Mouse (Mus musculus) lung, postnatal 0 days (tissue): ENCODE measurements around the gene Nagk. TPM values are rescaled to one million over a fixed set of nuclear protein-coding genes. Genes with fewer than 3 reads are reported as not detected.
A peak's percentile ranks its signal among the peaks of the same experiment; 100 is the strongest.
"Not testable (repeated sequence)": the region's sequence is repeated elsewhere in the genome, so short reads cannot be mapped to it uniquely, and the experiment has no call there.

Experiments used
- ATAC-seq: fragments of 200-750 bp; cut with Nextera tagmentation; 2 replicates; pipeline ENCODE4 v1.8.0; 2017; ENCODE audit warnings: moderate library complexity
- DNase-seq: peaks from one replicate; pipeline ENCODE4 v3.0.0-alpha.2; 2016; ENCODE audit warnings: low spot score
- H3K27ac ChIP-seq: fragments of 300-500 bp; sonication (generic); 2 replicates; pipeline ENCODE4 v1.5.1; 2014; ENCODE audit warnings: antibody characterized with exemption, mild to moderate bottlenecking, low read length, mixed read lengths
- H3K27me3 ChIP-seq: fragments of 300-500 bp; sonication (generic); replicated peaks from 2 replicates; pipeline ENCODE4 v1.6.1; 2014; ENCODE audit warnings: low read length, mixed read lengths; ENCODE audit not compliant: insufficient read depth
- H3K36me3 ChIP-seq: fragments of 300-500 bp; sonication (generic); 2 replicates; pipeline ENCODE4 v1.6.1; 2014; ENCODE audit warnings: low read length, mixed read lengths; ENCODE audit not compliant: insufficient read depth
- H3K4me1 ChIP-seq: fragments of 300-500 bp; sonication (generic); 2 replicates; pipeline ENCODE4 v1.6.1; 2014; ENCODE audit warnings: antibody characterized with exemption, low read depth, low read length, mixed read lengths; ENCODE audit not compliant: insufficient read depth
- H3K4me2 ChIP-seq: fragments of 300-500 bp; sonication (generic); replicated peaks from 2 replicates; pipeline ENCODE4 v1.6.1; 2014; ENCODE audit warnings: low read depth, mild to moderate bottlenecking, low read length, moderate library complexity, mixed read lengths
- H3K4me3 ChIP-seq: fragments of 300-500 bp; sonication (generic); 2 replicates; pipeline ENCODE4 v1.5.1; 2014; ENCODE audit warnings: low read depth, low read length
- H3K9ac ChIP-seq: fragments of 300-500 bp; sonication (generic); replicated peaks from 2 replicates; pipeline ENCODE4 v1.6.1; 2014; ENCODE audit warnings: low read depth, mild to moderate bottlenecking
- H3K9me3 ChIP-seq: fragments of 300-500 bp; sonication (generic); 2 replicates; pipeline ENCODE4 v1.6.1; 2016; ENCODE audit warnings: low read length, mixed read lengths
- CTCF ChIP-seq: IDR thresholded peaks from 2 replicates; pipeline ENCODE4 v1.5.1; 2016; ENCODE audit warnings: antibody characterized with exemption, mild to moderate bottlenecking
- EP300 ChIP-seq: IDR thresholded peaks from 2 replicates; pipeline ENCODE4 v1.6.1; 2016; ENCODE audit warnings: antibody characterized with exemption, mild to moderate bottlenecking, control low read depth
- WGBS: fragments of 180-500 bp; shearing (Covaris S2); extraction: QIAGEN DNeasy Blood & Tissue Kit; methylation state at CpG from one replicate; pipeline ENCODE4 v1.1.7; 2014; 5-methylcytosine and 5-hydroxymethylcytosine counted together
- polyA plus RNA-seq: library from polyadenylated mRNA; unstranded; fragments of >200 nt; fragmentation: Nextera tagmentation; extraction: Ambion mirVana; gene quantifications from 2 replicates; pipeline ENCODE4 v1.2.1, GENCODE M21; 2015

Nagk gene
- polyA plus RNA-seq, 1 experiment from 2014 or later, result 69.4 TPM

- no peak for ATAC-seq
- no peaks in the 10 kb centered on the region for H3K36me3 ChIP-seq
- H3K4me2 ChIP-seq, result no peak overlapping the region
- no peaks in the 10 kb centered on the region for H3K9me3 ChIP-seq
- no peak overlapping the region for H3K4me3 ChIP-seq
- no peaks in the 10 kb centered on the region for H3K27me3 ChIP-seq
- no peaks in the 10 kb centered on the region for H3K4me1 ChIP-seq
- no peak overlapping the region for H3K27ac ChIP-seq
- H3K9ac ChIP-seq, result no peak overlapping the region
- WGBS, result 41% methylated on average over 2 of the region's 2 CpGs
- no peak for DNase-seq
- TF ChIP-seq EP300, result no peak
These were observed 27.1 kb downstream of the Nagk start for GRCm38 (mm10) chr6:83821856-83822255.

- no peaks in the 10 kb centered on the region for H3K36me3 ChIP-seq
- H3K4me1 ChIP-seq, result no peaks in the 10 kb centered on the region
- no peaks in the 10 kb centered on the region for H3K9me3 ChIP-seq
- H3K4me2 ChIP-seq, result peak overlapping the region; percentile 85
- H3K27ac ChIP-seq, result peak overlapping the region; percentile 66
- ATAC-seq (peak; percentile 52), DNase-seq (no peak)
- 2% methylated on average over 32 of the region's 35 CpGs for WGBS
- H3K27me3 ChIP-seq, result no peaks in the 10 kb centered on the region
- H3K9ac ChIP-seq, result peak overlapping the region; percentile 46
- H3K4me3 ChIP-seq, result peak overlapping the region; percentile 59
- no peak for TF ChIP-seq EP300
- TF ChIP-seq CTCF, result no peak
These were observed 36.3 kb downstream of the Nagk start for GRCm38 (mm10) chr6:83830941-83831605.

- peak within 1 kb of the TSS; percentile 66 for H3K27ac ChIP-seq
- peak within 1 kb of the TSS; percentile 46 for H3K9ac ChIP-seq
- no peaks in the 10 kb centered on the region for H3K9me3 ChIP-seq
- no peaks in the 10 kb centered on the region for H3K36me3 ChIP-seq
- peak within 1 kb of the TSS; percentile 59 for H3K4me3 ChIP-seq
- H3K4me2 ChIP-seq, result peak within 1 kb of the TSS; percentile 85
- no peaks in the 10 kb centered on the region for H3K4me1 ChIP-seq
- H3K27me3 ChIP-seq, result no peaks in the 10 kb centered on the region
- ATAC-seq, result peak; percentile 99
- DNase-seq, result peak; percentile 100
- WGBS, result under 1% methylated on average over 37 of the region's 37 CpGs
- TF ChIP-seq EP300, result peak; percentile 40; the same call in 1 of the 2 replicates
- peak; percentile 57 for TF ChIP-seq CTCF
These were observed 36.9 kb downstream of the Nagk start, which contains the start of gene Paip2b for GRCm38 (mm10) chr6:83831606-83832123. Gene Paip2b, minus strand, starts transcription at chr6:83831741.

GRCm38 (mm10) chr6:83832393-83832792 lies 37.6 kb downstream of the Nagk start:
- H3K36me3 ChIP-seq, ATAC-seq, H3K9ac ChIP-seq, H3K27me3 ChIP-seq, H3K9me3 ChIP-seq, H3K4me1 ChIP-seq, DNase-seq: not testable (repeated sequence)
- Histone ChIP-seq H3K4me3 (peak overlapping the region; percentile 14; the same call in 1 of the 2 replicates), H3K27ac (0 out of 2 replicates have a peak overlapping the region, but pooled peaks have one; percentile 12), H3K4me2 (peak overlapping the region; percentile 42; the same call in 1 of the 2 replicates)
- WGBS, result 61% methylated on average over 1 of the region's 1 CpGs

- no peak for ATAC-seq
- H3K9me3 ChIP-seq, result no peaks in the 10 kb centered on the region
- H3K36me3 ChIP-seq, result no peaks in the 10 kb centered on the region
- no peak for DNase-seq
- 92% methylated on average over 2 of the region's 2 CpGs for WGBS
- no peaks in the 10 kb centered on the region for H3K27me3 ChIP-seq
- no peak overlapping the region for H3K4me3 ChIP-seq
- no peak overlapping the region for H3K9ac ChIP-seq
- H3K4me1 ChIP-seq, result no peaks in the 10 kb centered on the region
- no peak overlapping the region for H3K27ac ChIP-seq
- H3K4me2 ChIP-seq, result no peak overlapping the region
- no peak for TF ChIP-seq CTCF
- TF ChIP-seq EP300, result no peak
These were observed 42.0 kb downstream of the Nagk start for GRCm38 (mm10) chr6:83836826-83837225.

- no peak overlapping the region for H3K4me3 ChIP-seq
- TF ChIP-seq CTCF, result no peak
- TF ChIP-seq EP300, result no peak
- 58% methylated on average over 2 of the region's 2 CpGs for WGBS
- no peaks in the 10 kb centered on the region for H3K27me3 ChIP-seq
- H3K4me2 ChIP-seq, result no peak overlapping the region
- no peaks in the 10 kb centered on the region for H3K4me1 ChIP-seq
- no peaks in the 10 kb centered on the region for H3K36me3 ChIP-seq
- DNase-seq, result no peak
- H3K9ac ChIP-seq, result no peak overlapping the region
- H3K9me3 ChIP-seq, result no peaks in the 10 kb centered on the region
- no peak for ATAC-seq
- no peak overlapping the region for H3K27ac ChIP-seq
These were observed 43.3 kb downstream of the Nagk start for GRCm38 (mm10) chr6:83838046-83838445.
